8 mouse cellular contexts compared by ENCODE assay signal in genomic region chr5:22746533-22747021, GRCm38 (mm10). TPM values are rescaled to one million over a fixed set of nuclear protein-coding genes. Genes with fewer than 3 reads are reported as not detected.
DNase-seq lines count a peak whose midpoint lies in the region; ATAC-seq and TF ChIP-seq lines count a peak whose summit lies in the region.

No protein-coding gene starts in this region.

- H3K4me3 ChIP-seq in heart, embryonic 11.5 days (ENCODE audit: low read depth, low read length), result peak overlapping the region; percentile 55
- no peak overlapping the region for H3K4me3 ChIP-seq in heart, adult 2 months
- peak overlapping the region; percentile 47 for H3K4me3 ChIP-seq in intestine, embryonic 15.5 days (replicated peaks)
- H3K4me3 ChIP-seq in neural tube, embryonic 13.5 days, result peak overlapping the region; percentile 60

- TF ChIP-seq CTCF in heart, adult 2 months (IDR thresholded peaks at IDR 0.05), result no peak

- H3K4me1 ChIP-seq in heart, embryonic 11.5 days (ENCODE audit: control insufficient read depth, insufficient read depth, low read length), result peaks cover 2% of the 10 kb centered on the region; the same call in 1 of the 2 replicates
- H3K4me1 ChIP-seq in heart, adult 2 months (ENCODE audit: control insufficient read depth, insufficient read depth, low read length), result no peaks in the 10 kb centered on the region
- peaks cover 14% of the 10 kb centered on the region for H3K4me1 ChIP-seq in intestine, embryonic 15.5 days (replicated peaks)
- H3K4me1 ChIP-seq in neural tube, embryonic 13.5 days (replicated peaks), result peaks cover 24% of the 10 kb centered on the region

- intact Hi-C loops in heart, adult 2 months (cut with DNase I), result no loop called here

- TF ChIP-seq POLR2A in heart, adult 2 months (IDR thresholded peaks at IDR 0.05; ENCODE audit: insufficient read depth, low read depth, low read length), result no peak

- H3K9me3 ChIP-seq in heart, embryonic 11.5 days (replicated peaks; ENCODE audit: control insufficient read depth, low read length), result no peaks in the 10 kb centered on the region
- no peaks in the 10 kb centered on the region for H3K9me3 ChIP-seq in intestine, embryonic 15.5 days
- H3K9me3 ChIP-seq in neural tube, embryonic 13.5 days, result no peaks in the 10 kb centered on the region

- no peaks in the 10 kb centered on the region for H3K79me2 ChIP-seq in heart, adult 2 months (replicated peaks; ENCODE audit: control insufficient read depth, insufficient read depth, low read length)

- TF ChIP-seq EP300 in heart, adult 2 months (IDR thresholded peaks at IDR 0.05; ENCODE audit: insufficient read depth, low read depth, low read length), result no peak

- 1% methylated on average over 20 of the region's 20 CpGs for WGBS in heart, embryonic 11.5 days (ENCODE audit: insufficient replicate concordance)
- 3% methylated on average over 20 of the region's 20 CpGs for WGBS in heart, adult 2 months
- WGBS in intestine, embryonic 15.5 days, result 2% methylated on average over 20 of the region's 20 CpGs
- 0% methylated on average over 20 of the region's 20 CpGs for WGBS in neural tube, embryonic 13.5 days

- no peaks in the 10 kb centered on the region for H3K36me3 ChIP-seq in heart, embryonic 11.5 days (ENCODE audit: control insufficient read depth, insufficient read depth, low read length)
- H3K36me3 ChIP-seq in heart, adult 2 months (ENCODE audit: control insufficient read depth, insufficient read depth, low read length), result no peaks in the 10 kb centered on the region
- H3K36me3 ChIP-seq in intestine, embryonic 15.5 days, result no peaks in the 10 kb centered on the region
- H3K36me3 ChIP-seq in neural tube, embryonic 13.5 days, result no peaks in the 10 kb centered on the region

- H3K27ac ChIP-seq in heart, embryonic 11.5 days (ENCODE audit: low read depth, low read length), result no peak overlapping the region
- no peak overlapping the region for H3K27ac ChIP-seq in heart, adult 2 months
- H3K27ac ChIP-seq in intestine, embryonic 15.5 days, result no peak overlapping the region
- peak overlapping the region; percentile 29; the same call in 1 of the 2 replicates for H3K27ac ChIP-seq in neural tube, embryonic 13.5 days (replicated peaks)

- DNase-seq in heart, adult 2 months, result no peak
- peak; percentile 3 for DNase-seq in thymus, postnatal 14 days
- no peak for DNase-seq in thymus, adult 18-20 months
- no peak for DNase-seq in gastrocnemius, postnatal 4 days (ENCODE audit: low spot score in 2 of 2)

- 0 out of 2 replicates have a peak, but pooled peaks have one; percentile 26 for ATAC-seq in heart, embryonic 11.5 days (replicated peaks; ENCODE audit: insufficient number of reproducible peaks, low FRiP score, low TSS enrichment)
- peak; percentile 36; the same call in 1 of the 2 replicates for ATAC-seq in intestine, embryonic 15.5 days
- ATAC-seq in neural tube, embryonic 13.5 days (ENCODE audit: low read depth), result peak; percentile 69
- ATAC-seq in megakaryocyte-erythroid progenitor cell, adult 5-6 weeks (replicated peaks; ENCODE audit: low FRiP score, low TSS enrichment, poor library complexity, severe bottlenecking), result no peak

- no peak overlapping the region for H3K9ac ChIP-seq in heart, embryonic 11.5 days (ENCODE audit: low read depth, low read length)
- no peak overlapping the region for H3K9ac ChIP-seq in heart, adult 2 months (ENCODE audit: low read depth, low read length)
- peak overlapping the region; percentile 28 for H3K9ac ChIP-seq in intestine, embryonic 15.5 days
- peak overlapping the region; percentile 82 for H3K9ac ChIP-seq in neural tube, embryonic 13.5 days

- peak overlapping the region; percentile 94 for H3K4me2 ChIP-seq in heart, embryonic 11.5 days
- H3K4me2 ChIP-seq in intestine, embryonic 15.5 days (replicated peaks), result peak overlapping the region; percentile 91
- peak overlapping the region; percentile 95 for H3K4me2 ChIP-seq in neural tube, embryonic 13.5 days

- peaks cover 31% of the 10 kb centered on the region for H3K27me3 ChIP-seq in heart, embryonic 11.5 days (ENCODE audit: control insufficient read depth, insufficient read depth, low read length)
- H3K27me3 ChIP-seq in heart, adult 2 months (ENCODE audit: control insufficient read depth, insufficient read depth, low read length), result peaks cover 19% of the 10 kb centered on the region
- peaks cover 25% of the 10 kb centered on the region for H3K27me3 ChIP-seq in intestine, embryonic 15.5 days (replicated peaks)
- H3K27me3 ChIP-seq in neural tube, embryonic 13.5 days, result peaks cover 25% of the 10 kb centered on the region

RNA-seq across cellular contexts. Expression of gene Lhfpl3, which starts 0.7 kb away (rescaled TPM):
- polyA plus RNA-seq in heart, embryonic 11.5 days (2014; fragmentation: Nextera tagmentation; extraction: Ambion mirVana), result 0.17 and 0.18 TPM in 2 replicates
- not detected for total RNA-seq in heart, adult 2 months (2021)
- polyA plus RNA-seq in heart, adult 2 months (2012; rRNA removed), result 0.04 and 0.09 TPM in 2 replicates
- polyA plus RNA-seq in intestine, embryonic 15.5 days (2015; fragmentation: Nextera tagmentation; extraction: Ambion mirVana), result 0.13 and 0.33 TPM in 2 replicates
- polyA plus RNA-seq in neural tube, embryonic 13.5 days (2015; fragmentation: Nextera tagmentation; extraction: Ambion mirVana), result 9.0 and 9.4 TPM in 2 replicates
- total RNA-seq in megakaryocyte-erythroid progenitor cell, adult 5-6 weeks (2014; fragmentation: Nextera tagmentation), result not detected in 2 replicates
- not detected in 2 replicates for total RNA-seq in megakaryocyte-erythroid progenitor cell, adult 5-6 weeks (2017)
- under 1 TPM in 1 of 2 experiments, not detected in 1; 0.17 TPM for total RNA-seq in gastrocnemius, postnatal 4 days (2021)

Comparison
In these comparisons a context has a peak if more than half of its experiments do, and no peak if none do; other contexts are left out.
1. H3K9ac ChIP-seq: peak in intestine, embryonic 15.5 days (single experiment) and neural tube, embryonic 13.5 days (single experiment); none in heart, embryonic 11.5 days (single experiment) and heart, adult 2 months (single experiment).
2. Peak in every context shown above with its lines, with median percentiles within 50 percentile points of each other: H3K4me2 ChIP-seq.